Mouse (Mus musculus): Measurements from ENCODE around the gene Hoxd1.
A peak's percentile ranks its signal among the peaks of the same experiment; 100 is the strongest.

Gene Hoxd1

GRCm38 (mm10) chr2:74733317-74733661 is 29.5 kb upstream of the Hoxd1 start:
- no peak for DNase-seq

GRCm38 (mm10) chr2:74733765-74734164 is 29.0 kb upstream of the Hoxd1 start:
- DNase-seq: no peak

GRCm38 (mm10) chr2:74734451-74734850 is 28.3 kb upstream of the Hoxd1 start:
- DNase-seq: no peak

- DNase-seq: peak; percentile 45
These were observed 27.6 kb upstream of the Hoxd1 start for GRCm38 (mm10) chr2:74734996-74735811.

GRCm38 (mm10) chr2:74735851-74736687 is 26.7 kb upstream of the Hoxd1 start:
- DNase-seq: peak; percentile 47

GRCm38 (mm10) chr2:74736688-74737577 is 25.8 kb upstream of the Hoxd1 start:
- no peak for DNase-seq

- peak; percentile 34 for DNase-seq
These were observed 25.2 kb upstream of the Hoxd1 start for GRCm38 (mm10) chr2:74737578-74738070.

- DNase-seq: peak; percentile 37
These were observed 23.9 kb upstream of the Hoxd1 start for GRCm38 (mm10) chr2:74738623-74739475.

- DNase-seq: no peak
These were observed 23.3 kb upstream of the Hoxd1 start for GRCm38 (mm10) chr2:74739476-74739800.

GRCm38 (mm10) chr2:74739869-74740268 is 22.9 kb upstream of the Hoxd1 start:
- DNase-seq: no peak

- DNase-seq: peak; percentile 64
These were observed 22.3 kb upstream of the Hoxd1 start for GRCm38 (mm10) chr2:74740311-74741091.

- no peak for DNase-seq
These were observed 21.4 kb upstream of the Hoxd1 start for GRCm38 (mm10) chr2:74741252-74741978.

- DNase-seq: no peak
These were observed 20.9 kb upstream of the Hoxd1 start for GRCm38 (mm10) chr2:74741979-74742277.

- no peak for DNase-seq
These were observed 17.1 kb upstream of the Hoxd1 start for GRCm38 (mm10) chr2:74745540-74746297.

- DNase-seq: peak; percentile 30
These were observed 16.4 kb upstream of the Hoxd1 start for GRCm38 (mm10) chr2:74746298-74746921.

GRCm38 (mm10) chr2:74747006-74747405 is 15.8 kb upstream of the Hoxd1 start:
- DNase-seq: peak; percentile 35

GRCm38 (mm10) chr2:74747661-74748141 is 15.1 kb upstream of the Hoxd1 start:
- no peak for DNase-seq

GRCm38 (mm10) chr2:74748436-74748995 is 14.3 kb upstream of the Hoxd1 start:
- no peak for DNase-seq
